Mouse (Mus musculus) adrenal gland, adult (tissue): ENCODE measurements around the gene Gapvd1.

Experiments used
- DNase-seq, 2 experiments: peaks; one replicate each; pipeline ENCODE4 v3.0.0; 2022 to 2023; ENCODE audit warnings: low spot score in 1 of 2; ENCODE audit not compliant: inconsistent age in 2 of 2

The Gapvd1 gene

DNA sequence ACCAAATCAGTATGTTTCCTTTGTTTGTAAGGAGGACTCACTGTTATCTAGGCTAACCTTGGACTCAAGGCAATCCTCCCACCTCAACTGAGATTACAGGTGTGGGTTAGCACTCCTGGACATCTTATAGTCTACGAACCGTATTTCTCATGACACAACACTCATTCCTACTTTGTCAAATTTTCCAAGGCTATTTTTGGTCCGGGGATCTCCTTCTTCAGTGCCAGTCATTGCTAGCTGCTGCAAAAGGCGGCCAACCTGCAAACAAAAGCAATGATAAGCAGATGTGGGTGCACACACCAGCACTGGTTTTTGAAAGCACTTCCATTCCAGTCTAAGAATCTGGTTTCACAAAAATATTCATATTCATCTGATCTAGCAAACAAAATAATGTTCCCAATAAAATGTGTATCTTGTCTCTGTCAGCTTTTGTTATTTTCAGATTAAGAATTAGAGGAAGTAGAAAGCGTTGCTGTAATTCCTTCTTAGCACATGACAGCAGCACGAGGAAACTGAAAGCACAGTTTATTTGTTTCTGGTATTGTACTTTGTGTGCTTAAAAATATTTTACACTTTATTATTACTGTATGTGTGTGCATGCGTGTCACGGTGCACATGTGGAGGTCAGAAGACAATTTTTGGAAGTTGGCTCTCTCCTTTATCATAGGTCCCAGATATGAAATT is 27.8 kb downstream of the Gapvd1 start:
- no peak for DNase-seq

DNA sequence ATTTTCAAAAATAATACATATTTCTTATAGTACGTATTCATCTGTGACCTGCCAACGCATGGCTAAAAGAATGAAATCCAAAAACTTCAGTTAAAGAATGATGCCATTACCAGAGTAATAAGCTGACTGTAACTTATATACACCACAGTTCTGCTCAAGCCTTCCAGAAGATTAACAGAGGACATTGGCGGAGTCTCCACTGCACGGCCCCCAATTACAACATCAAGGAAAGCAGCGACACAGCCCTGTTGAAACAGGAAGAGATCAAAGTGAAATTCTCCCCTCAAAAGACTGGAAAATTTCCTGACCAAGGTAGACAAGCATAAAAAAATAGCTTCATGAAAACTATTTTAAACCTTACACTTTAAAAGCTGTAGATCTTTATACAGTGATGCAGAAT is 29.8 kb downstream of the Gapvd1 start:
- no peak for DNase-seq

DNA sequence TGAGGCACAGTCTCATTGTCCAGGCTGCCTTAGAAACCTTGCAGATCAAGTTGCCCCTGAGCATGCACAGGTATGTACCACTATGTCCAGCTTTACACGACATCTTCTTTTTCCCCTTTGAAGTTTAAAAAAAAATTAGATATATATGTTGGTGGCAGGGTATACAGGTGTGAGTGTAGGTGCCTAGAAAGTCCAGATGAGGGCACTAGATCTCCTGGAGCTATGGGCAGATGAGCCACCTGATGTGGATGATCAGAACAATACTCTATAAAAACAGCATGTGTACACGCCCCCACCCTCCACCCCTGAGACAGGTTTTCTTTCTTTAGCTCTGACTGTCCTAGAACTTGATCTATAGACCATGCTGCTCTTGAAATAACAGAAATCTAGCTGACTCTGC is 36.8 kb downstream of the Gapvd1 start:
- DNase-seq, result no peak

DNA sequence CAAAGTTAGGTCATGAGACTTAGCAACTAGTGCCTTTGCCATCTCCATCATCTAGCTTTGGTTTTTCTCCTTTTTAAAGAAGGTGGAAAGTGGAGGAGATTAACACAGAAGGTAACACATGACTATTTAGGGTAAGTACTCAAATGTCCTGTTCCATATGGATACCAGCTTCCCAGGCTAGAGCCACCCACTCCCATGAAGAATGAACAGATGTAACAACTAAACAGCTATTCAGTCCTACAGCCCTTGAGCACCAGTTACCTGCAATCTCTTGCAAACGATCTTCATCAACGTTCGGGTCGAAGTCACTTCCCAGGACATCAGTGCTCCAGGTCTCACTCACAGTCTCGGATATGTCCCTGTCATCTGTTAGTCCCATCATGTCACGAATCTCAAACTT is 43.1 kb downstream of the Gapvd1 start:
- no peak for DNase-seq

DNA sequence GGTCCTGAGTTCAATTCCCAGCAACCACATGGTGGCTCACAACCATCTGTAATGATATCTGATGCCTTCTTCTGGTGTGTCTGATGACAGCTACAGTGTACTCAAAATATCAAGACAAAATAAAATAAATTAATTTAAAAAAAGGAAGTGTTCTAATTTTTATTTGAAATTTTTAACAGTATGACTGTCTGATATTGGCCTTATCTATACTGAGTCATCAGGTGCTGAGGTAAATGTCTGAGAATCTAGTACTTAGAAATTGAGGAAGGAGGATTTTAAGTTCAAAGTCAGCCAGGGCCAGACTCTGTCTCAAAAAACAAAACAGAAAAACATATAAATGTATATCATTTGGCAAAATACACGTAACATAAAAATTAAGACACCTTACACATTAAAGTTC is 46.4 kb downstream of the Gapvd1 start:
- DNase-seq, result no peak

DNA sequence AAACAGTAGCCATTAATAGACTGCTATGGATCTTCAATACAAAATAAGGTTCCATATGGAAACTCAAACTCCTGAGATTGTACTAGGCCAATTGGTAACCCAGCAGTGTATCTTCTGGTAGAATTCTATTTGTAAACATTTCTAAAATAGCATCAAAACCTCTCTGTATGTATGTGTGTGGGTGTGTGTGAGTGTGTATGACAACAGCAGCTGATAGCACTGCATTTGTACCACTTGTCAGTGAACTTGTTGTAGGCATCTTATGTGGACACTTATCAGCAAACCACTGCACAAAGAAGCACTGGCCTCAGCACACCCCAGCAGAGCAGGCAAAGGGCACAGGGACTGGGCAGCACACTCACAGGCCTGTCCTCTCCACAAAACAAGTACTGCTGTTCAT is 58.4 kb downstream of the Gapvd1 start:
- no peak for DNase-seq

DNA sequence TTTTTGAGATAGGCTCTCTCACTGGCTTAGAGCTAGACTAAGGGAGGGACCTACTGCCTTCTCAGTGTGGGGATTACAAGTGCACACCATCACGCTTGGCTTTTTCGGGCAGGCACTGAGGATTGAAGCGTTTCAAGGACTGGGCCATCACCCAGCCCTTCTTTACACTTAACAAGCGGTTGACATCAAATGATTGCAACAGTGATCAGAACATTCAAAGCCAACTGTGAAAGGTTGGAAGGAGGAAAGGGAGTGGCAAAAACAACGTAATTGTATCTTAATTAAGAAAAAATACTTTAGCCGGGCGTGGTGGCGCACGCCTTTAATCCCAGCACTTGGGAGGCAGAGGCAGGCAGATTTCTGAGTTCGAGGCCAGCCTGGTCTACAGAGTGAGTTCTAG is 62.2 kb downstream of the Gapvd1 start:
- no peak for DNase-seq

DNA sequence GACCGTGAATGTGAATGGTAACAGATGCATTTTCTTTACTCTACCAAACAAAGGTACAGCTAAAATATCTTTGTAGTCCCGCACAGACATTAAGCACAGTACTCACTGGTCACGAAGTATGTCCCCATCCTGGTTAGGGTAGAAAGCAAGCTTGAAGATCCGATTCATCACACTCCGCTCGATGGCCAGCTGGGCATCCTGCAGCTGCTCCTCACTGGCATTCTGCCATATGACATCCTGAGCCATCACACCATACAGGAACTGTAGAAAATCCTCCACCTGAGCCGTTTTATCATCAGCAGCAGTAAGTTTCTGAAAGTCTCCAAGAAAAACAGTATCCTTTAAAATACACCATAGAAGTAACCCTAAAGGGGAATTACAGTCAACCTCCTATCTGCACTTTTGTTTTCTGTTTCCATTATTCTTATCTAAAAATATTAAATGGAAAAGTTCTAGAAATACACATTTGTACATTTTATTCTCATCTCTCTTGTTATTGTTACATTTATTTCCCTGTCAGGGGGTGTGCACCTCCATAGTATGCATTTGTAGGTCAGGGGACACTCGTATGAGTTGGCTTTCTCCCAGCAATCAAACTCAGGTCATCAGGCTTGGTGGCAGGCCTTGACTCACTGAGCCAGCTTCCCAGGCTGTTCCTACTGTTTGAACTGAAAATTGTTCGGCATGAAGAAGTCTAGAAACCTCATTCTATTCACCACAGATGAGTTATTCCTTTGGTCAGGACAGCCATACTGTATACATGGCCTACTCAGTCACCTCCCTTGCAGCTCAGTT is 70.8 kb downstream of the Gapvd1 start:
- DNase-seq, result no peak

DNA sequence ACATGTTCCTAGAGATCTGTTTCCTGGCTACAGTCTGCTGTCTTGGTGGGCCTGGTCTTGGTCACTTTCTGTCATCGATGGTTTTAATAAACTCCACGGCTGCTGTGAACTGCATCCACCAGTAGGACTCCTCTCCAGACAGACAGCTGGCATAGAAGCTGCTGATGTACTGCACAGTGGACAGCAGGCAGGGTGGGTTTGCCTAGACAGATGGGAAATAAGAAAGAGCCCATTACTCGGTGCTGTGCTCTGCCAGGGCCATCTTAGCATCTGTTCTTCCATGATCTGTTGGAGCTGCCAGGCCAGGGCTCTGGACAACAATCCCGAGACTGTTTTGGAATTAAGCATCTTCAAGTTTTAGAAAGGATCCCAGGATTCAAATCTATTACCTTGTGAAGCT is 77.1 kb downstream of the Gapvd1 start:
- no peak for DNase-seq

DNA sequence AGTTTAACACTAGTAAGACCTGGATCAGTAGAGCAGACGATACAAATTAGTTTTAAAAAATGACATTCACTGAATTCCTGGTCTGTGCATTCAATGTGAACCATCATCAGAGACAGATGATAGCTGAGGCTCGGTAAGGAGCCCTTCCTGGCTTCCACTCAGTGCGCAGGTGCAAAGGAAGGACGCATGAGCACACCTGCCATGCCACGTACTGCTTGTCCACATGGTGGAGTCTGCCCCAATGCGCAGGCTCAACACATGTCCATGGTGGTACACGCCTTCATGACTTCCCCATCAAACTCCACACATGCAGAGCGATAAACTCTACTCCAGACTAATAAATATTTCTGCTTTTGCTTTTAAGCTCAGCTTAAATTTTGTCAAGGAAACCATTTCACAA is 78.0 kb downstream of the Gapvd1 start:
- DNase-seq, result no peak

DNA sequence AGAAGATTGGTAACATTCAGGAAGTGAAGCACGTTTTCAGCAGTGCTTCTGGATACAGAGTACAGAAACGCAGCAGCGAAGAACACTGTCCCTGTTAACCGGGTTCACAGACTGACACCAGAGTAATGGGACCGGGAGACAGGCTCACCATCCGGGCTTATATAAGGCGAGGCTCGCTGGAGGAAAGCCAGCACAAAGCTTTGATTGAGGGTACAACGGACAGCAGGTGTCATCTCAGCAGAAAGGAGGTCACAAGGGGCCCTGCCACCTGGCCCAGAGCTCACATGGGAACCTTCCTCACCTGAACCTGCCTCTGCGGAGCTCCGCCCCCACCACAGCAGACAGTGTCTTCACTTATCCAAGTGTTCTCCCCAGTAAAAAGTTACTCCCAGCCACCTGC is 81.2 kb downstream of the Gapvd1 start:
- no peak for DNase-seq

DNA sequence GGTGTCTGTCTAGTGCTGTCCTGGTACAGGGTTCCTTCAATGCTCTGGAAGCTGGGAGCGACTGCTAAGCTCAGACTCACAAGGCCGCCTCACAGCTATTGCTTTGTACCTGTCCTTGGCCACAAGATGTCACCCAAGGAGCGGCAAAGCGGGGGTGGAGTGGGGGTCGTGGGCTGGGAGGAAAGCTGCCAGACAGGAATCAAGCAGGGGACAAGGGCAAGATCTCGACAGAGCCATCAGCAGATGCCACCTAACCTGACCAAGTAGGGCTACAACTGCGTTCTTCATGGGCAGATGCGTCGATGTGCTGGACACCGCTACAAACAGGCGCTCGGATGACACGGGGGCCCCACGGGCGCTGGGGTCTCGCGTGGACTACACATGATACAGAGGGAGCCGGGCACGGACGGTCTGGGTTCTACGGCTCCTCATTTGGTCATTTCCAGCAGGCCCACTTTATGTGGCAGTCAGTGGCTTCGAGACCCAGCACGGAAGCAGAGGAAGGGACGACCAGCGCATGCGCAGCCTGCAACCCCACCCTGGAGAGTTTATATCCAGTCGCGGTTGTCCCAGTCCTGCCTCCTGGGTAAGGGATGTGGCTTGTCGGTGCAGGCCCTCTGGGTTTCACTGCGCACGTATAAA is 83.5 kb downstream of the Gapvd1 start:
- peak; percentile 49 to 74 for DNase-seq

DNA sequence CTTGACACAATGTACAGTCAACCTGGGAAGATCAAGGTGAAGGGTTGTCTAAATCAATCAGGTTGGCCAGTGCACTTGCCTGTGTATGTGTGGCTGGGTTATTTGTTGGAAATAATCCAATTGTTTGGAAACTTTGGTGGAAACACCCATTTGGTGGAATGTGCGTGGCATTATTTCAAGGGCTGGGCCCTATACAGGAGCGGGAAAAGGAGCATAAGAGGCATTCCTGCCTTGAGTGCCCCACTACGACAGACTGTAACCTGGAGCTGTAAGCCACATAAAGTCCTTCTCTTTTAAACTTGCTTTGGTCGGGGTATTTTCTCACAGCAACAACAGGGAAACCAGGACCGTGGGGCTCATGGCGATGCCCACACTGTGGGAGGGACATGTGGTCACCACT is 84.6 kb downstream of the Gapvd1 start:
- DNase-seq, result no peak

DNA sequence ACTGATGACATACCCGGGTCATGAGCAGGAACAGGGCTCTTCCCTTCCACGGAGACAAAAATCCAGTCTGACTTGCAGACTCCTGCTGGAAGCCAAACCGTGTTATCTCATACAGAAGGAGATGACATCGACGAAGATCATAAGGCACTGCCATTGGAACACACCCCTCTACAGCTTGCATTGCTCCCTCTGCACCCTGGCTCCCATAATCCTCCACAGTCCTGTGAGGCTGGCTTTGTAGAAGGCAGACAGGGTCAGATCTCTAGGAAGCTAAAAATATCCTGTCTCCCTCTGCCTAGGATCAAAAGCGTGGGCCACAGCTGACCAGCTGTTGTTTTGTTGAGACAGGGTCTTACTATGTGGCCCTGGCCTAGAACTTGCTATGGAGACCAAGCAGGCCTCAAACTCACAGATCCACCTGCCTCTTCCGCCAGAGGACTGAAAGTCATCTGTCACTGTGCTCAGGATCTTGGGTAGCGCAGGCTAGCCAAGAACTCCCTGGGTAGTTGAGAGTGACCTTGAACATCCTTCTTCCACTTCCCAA is 85.8 kb downstream of the Gapvd1 start:
- no peak for DNase-seq

DNA sequence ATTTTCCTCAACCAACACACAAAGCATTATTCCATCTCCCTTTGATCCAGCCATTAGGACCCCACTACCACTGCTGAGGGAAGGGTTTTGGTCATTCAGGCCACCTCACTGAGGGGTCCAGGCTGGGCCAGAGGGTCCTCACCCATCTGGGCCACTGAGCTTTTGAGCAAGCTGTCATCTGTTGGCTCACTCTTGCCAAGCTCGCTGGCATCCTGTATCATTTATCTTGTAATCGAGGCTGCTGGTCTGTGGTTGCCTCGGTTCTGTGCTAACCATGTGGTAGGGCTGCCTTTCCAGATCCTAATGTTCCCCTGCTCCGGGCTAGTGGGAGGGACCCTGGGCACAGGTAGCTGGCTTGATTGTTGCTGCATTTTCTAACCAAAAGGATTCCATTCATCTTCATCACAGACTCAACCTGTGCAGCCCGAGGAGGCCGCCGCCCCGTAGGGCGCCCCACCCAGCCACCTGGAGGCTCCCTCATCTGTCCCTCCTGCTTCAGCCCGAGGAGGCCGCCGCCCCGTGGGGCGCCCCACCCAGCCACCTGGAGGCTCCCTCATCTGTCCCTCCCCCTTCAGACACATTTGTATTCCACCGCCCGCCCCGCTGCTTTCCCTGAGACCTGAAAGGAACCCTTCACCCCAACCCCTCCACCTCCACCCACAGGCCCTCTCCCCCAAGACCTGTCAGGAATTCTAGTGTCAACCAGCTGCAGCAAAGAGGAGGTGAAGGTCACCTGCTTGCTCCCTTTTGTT is 86.4 kb downstream of the Gapvd1 start:
- DNase-seq, result no peak

DNA sequence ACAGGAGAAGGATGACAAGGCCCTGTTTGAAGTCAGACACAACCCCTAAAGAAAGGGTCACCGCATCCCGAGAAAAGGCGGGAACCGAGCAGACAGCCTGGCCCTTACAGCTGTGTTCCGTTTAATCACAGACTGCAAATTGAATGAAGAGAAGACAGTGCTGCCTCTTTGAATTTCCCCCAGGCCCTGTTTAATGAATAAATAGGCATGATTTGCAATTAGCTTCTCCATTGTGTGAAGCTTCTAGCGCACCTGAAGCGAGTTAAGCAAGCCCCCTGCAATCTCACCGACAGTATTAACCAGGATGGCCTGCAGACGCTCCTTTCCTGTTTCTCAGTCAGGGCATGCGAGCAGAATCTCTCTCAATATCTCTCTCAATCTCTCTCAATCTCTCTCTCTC is 87.2 kb downstream of the Gapvd1 start:
- no peak for DNase-seq

DNA sequence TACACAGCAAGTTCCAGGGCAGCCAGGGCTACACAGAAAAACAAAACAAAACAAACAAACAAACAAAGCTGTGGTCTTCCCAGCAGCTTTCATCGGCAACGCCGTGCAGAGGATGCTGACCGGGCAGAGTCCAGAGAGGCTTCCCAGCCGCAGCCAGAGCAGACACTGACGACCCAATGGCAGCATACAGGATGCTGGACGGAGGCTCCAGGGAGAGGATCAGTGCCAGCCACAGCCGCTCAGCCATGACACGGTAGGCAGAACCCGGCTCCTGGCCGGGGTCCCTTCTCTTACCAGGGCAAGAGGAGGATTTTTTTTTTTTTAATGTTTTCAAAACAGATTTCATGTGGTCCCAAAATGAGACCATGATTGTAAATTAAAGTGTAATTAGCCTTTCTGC is 107.6 kb downstream of the Gapvd1 start:
- DNase-seq, result no peak

DNA sequence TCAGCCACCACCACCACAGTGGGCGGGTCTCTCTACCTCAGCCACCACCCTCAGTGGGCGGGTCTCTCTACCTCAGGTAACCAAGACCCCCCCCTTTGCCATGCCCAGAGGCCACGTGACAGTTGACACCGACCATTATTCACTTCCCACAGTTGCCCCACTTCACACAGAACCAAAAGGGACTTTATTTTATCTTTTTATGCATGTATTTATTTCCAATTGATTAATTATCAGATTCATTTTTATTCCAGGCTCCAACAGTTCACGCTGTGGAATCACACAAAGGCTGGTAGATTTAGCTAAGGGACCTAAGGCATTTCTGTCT is 108.5 kb downstream of the Gapvd1 start:
- DNase-seq, result no peak

DNA sequence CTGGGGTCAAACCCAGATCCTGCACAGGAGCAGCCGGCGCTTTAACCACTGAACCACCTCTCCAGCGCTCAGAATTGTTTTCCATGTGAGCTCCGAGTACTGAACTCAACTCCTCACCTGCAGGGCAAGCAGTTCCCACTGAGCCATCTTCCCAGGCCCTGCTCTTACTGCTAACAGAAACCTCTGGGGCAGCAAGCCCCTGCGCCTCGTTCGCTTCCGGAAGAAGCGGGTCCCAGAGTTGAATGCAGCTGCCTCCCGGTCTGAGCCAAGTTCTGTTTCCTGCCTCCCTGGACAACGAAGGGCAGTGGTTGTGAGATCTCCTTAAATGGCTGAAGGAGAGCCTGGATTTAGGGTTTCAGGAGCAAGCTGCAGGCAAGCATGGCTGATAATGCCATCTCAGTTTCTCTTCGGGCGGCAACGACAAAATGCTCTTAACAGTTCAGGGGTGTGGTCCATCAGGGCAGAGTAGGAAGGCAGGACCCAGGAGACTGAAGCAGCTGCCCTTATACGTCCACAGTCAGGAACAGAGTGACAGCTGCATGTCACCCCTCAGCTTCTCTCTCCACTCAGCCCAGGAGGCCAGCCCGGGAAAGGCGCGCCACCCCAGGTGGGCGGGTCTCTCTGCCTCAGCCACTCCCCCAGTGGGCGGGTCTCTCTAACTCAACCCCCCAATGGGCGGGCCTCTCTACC is 109.0 kb downstream of the Gapvd1 start:
- peak; percentile 81 to 89 for DNase-seq

DNA sequence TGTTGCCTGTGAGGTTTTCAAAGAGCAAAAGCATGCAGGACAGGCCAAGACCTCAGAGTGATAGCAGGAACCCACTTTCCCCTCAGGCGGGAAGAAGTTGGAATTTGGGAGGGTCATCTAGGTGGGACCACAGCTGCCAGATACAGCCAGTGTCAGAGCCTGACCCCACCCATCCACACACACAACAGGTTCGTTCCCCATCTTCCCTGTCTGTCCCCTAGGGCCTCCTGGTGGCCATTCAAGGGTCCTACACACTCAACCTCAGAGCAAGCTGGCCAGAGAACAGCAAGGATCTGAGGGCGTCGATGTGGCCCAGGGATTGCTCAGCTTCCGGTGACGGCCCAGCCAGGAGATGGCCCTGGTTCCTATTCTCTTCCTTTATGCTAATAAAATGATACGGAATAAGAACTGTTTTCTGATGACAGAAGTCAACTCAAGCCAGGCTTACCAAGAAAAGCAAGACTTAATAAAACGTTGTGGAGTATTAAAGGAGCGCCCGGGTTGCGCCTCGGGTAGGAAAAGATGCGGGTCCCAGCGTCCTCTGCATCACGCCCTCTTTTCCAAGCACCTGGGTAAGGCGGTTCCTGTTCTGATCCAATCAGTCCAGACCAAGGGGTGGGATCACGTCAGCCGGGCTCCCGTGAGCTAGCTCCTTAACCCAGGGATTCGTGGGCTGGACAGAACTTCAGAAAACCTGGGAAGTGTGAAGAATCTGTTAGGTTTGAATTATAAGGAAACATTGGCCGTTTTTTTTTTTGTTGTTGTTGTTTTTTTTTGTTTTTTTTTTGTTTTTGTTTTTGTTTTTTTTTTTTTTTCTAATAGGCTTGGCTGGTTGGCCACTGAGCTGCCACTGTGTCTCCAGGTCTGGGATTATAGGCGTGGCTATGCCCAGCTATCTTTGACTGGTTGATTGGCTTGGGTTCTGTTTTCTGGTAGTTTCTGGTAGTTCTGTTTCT is 110.2 kb downstream of the Gapvd1 start:
- peak in 1 of 2 experiments; percentile 64 for DNase-seq
